Mouse (Mus musculus) heart, embryonic 15.5 days (tissue): ENCODE results near the gene Kctd8. TPM values are rescaled to one million over a fixed set of nuclear protein-coding genes. Genes with fewer than 3 reads are reported as not detected.

Experiments used
- ATAC-seq: fragments of 200-750 bp; cut with Nextera tagmentation; replicated peaks from 2 replicates; pipeline ENCODE4 v1.8.0; 2017; ENCODE audit warnings: low read depth, moderate TSS enrichment; ENCODE audit not compliant: insufficient number of reproducible peaks, insufficient read depth, low FRiP score
- H3K27ac ChIP-seq: fragments of 300-500 bp; sonication (generic); 2 replicates; pipeline ENCODE4 v1.5.1; 2015; ENCODE audit warnings: mild to moderate bottlenecking, inconsistent platforms
- H3K27me3 ChIP-seq: fragments of 300-500 bp; sonication (generic); 2 replicates; pipeline ENCODE4 v1.6.1; 2015; ENCODE audit warnings: inconsistent platforms
- H3K36me3 ChIP-seq: fragments of 300-500 bp; sonication (generic); 2 replicates; pipeline ENCODE4 v1.6.1; 2015; ENCODE audit warnings: mild to moderate bottlenecking, inconsistent platforms
- H3K4me1 ChIP-seq: fragments of 300-500 bp; sonication (generic); replicated peaks from 2 replicates; pipeline ENCODE4 v1.6.1; 2015; ENCODE audit warnings: inconsistent platforms
- H3K4me2 ChIP-seq: fragments of 300-500 bp; sonication (generic); 2 replicates; pipeline ENCODE4 v1.6.1; 2015; ENCODE audit warnings: inconsistent platforms, mild to moderate bottlenecking, moderate library complexity
- H3K4me3 ChIP-seq: fragments of 300-500 bp; sonication (generic); 2 replicates; pipeline ENCODE4 v1.5.1; 2015; ENCODE audit warnings: mild to moderate bottlenecking, inconsistent platforms
- H3K9ac ChIP-seq: fragments of 300-500 bp; sonication (generic); 2 replicates; pipeline ENCODE4 v1.6.1; 2015; ENCODE audit warnings: mild to moderate bottlenecking, inconsistent platforms
- H3K9me3 ChIP-seq: fragments of 300-500 bp; sonication (generic); replicated peaks from 2 replicates; pipeline ENCODE4 v1.6.1; 2016; ENCODE audit warnings: inconsistent platforms
- WGBS: fragments of 180-500 bp; shearing (Covaris S2); methylation state at CpG from one replicate; pipeline ENCODE4 v1.1.7; 2015; ENCODE audit warnings: mixed read lengths; 5-methylcytosine and 5-hydroxymethylcytosine counted together
- microRNA-seq: library from miRNA; unstranded; fragments of <30 nt; microRNA quantifications from one replicate; pipeline ENCODE4, GENCODE M21; 2016
- polyA plus RNA-seq: library from polyadenylated mRNA; unstranded; fragments of >200 nt; fragmentation: Nextera tagmentation; extraction: Ambion mirVana; gene quantifications from 2 replicates; pipeline ENCODE4 v1.2.1, GENCODE M21; 2015

Gene Kctd8
- polyA plus RNA-seq, 1 experiment from 2014 or later = 1.6 TPM

GRCm38 (mm10) chr5:69145827-69146226 is 195.7 kb downstream of the Kctd8 start:
- no peak overlapping the region for H3K9ac ChIP-seq
- H3K36me3 ChIP-seq = no peaks in the 10 kb centered on the region
- H3K4me2 ChIP-seq = no peak overlapping the region
- no peaks in the 10 kb centered on the region for H3K4me1 ChIP-seq
- no peak for ATAC-seq
- WGBS = 79% methylated on average over 2 of the region's 2 CpGs
- H3K27me3 ChIP-seq = no peaks in the 10 kb centered on the region
- H3K27ac ChIP-seq = no peak overlapping the region
- H3K9me3 ChIP-seq = no peaks in the 10 kb centered on the region
- no peak overlapping the region for H3K4me3 ChIP-seq

GRCm38 (mm10) chr5:69141082-69141481 is 200.4 kb downstream of the Kctd8 start:
- no peaks in the 10 kb centered on the region for H3K36me3 ChIP-seq
- H3K27me3 ChIP-seq = no peaks in the 10 kb centered on the region
- no peaks in the 10 kb centered on the region for H3K9me3 ChIP-seq
- no peak overlapping the region for H3K4me3 ChIP-seq
- ATAC-seq = no peak
- H3K27ac ChIP-seq = no peak overlapping the region
- WGBS = 88% methylated on average over 4 of the region's 4 CpGs
- H3K4me2 ChIP-seq = no peak overlapping the region
- H3K4me1 ChIP-seq = no peaks in the 10 kb centered on the region
- no peak overlapping the region for H3K9ac ChIP-seq

- no peak overlapping the region for H3K9ac ChIP-seq
- no peaks in the 10 kb centered on the region for H3K9me3 ChIP-seq
- no peaks in the 10 kb centered on the region for H3K4me1 ChIP-seq
- H3K4me3 ChIP-seq = no peak overlapping the region
- no peak overlapping the region for H3K4me2 ChIP-seq
- H3K27ac ChIP-seq = no peak overlapping the region
- no peak for ATAC-seq
- 59% methylated on average over 2 of the region's 2 CpGs for WGBS
- H3K36me3 ChIP-seq = no peaks in the 10 kb centered on the region
- H3K27me3 ChIP-seq = no peaks in the 10 kb centered on the region
These were observed 232.8 kb downstream of the Kctd8 start for GRCm38 (mm10) chr5:69108718-69109117.

- H3K27ac ChIP-seq = no peak overlapping the region
- no peak overlapping the region for H3K4me2 ChIP-seq
- H3K36me3 ChIP-seq = no peaks in the 10 kb centered on the region
- no peaks in the 10 kb centered on the region for H3K4me1 ChIP-seq
- H3K27me3 ChIP-seq = no peaks in the 10 kb centered on the region
- H3K9me3 ChIP-seq = no peaks in the 10 kb centered on the region
- no peak for ATAC-seq
- H3K9ac ChIP-seq = no peak overlapping the region
- no peak overlapping the region for H3K4me3 ChIP-seq
These were observed 252.6 kb downstream of the Kctd8 start for GRCm38 (mm10) chr5:69088912-69089311.

Small RNAs within 50 kb of the gene (microRNA-seq; reads per million reads assigned to microRNA genes)
- not detected for gene Gm24368

Other genes starting within 250 kb of the Kctd8 start
- gene Yipf7, start 201.0 kb upstream of the Kctd8 start, polyA plus RNA-seq = 14.0 and 16.4 TPM in 2 replicates
- 31.5 and 34.0 TPM in 2 replicates for gene Guf1, start 215.2 kb upstream of the Kctd8 start, polyA plus RNA-seq